Mouse (Mus musculus): ENCODE results near the gene Akap13. TPM values are rescaled to one million over a fixed set of nuclear protein-coding genes. Genes with fewer than 3 reads are reported as not detected.
A peak's percentile ranks its signal among the peaks of the same experiment; 100 is the strongest.
"Not testable (repeated sequence)": the region's sequence is repeated elsewhere in the genome, so short reads cannot be mapped to it uniquely, and the experiment has no call there.

The Akap13 gene
- polyA plus RNA-seq, 1 experiment from 2014 or later: 12.0 TPM

GRCm38 (mm10) chr7:75731951-75732350 lies 276.6 kb downstream of the Akap13 start:
- no peaks in the 10 kb centered on the region for H3K9me3 ChIP-seq (ENCODE audit: control insufficient read depth, low read length)
- 97% methylated on average over 2 of the region's 2 CpGs for WGBS

GRCm38 (mm10) chr7:75733166-75733565 lies 277.8 kb downstream of the Akap13 start:
- Histone ChIP-seq H3K9me3 (ENCODE audit: control insufficient read depth, low read length) (no peaks in the 10 kb centered on the region), H3K4me3 (replicated peaks; ENCODE audit: low read length) (no peak overlapping the region), H3K27ac (ENCODE audit: low read length) (no peak overlapping the region), H3K9ac (replicated peaks; ENCODE audit: low read depth, low read length) (no peak overlapping the region), H3K36me3 (ENCODE audit: control insufficient read depth, insufficient read depth) (peaks cover 2% of the 10 kb centered on the region), H3K27me3 (replicated peaks; ENCODE audit: control insufficient read depth, insufficient read depth, low read length) (no peaks in the 10 kb centered on the region), H3K4me2 (ENCODE audit: low read length) (no peak overlapping the region), H3K4me1 (replicated peaks; ENCODE audit: control insufficient read depth, insufficient read depth, low read length) (no peaks in the 10 kb centered on the region)
- ATAC-seq: no peak
- 89% methylated on average over 2 of the region's 2 CpGs for WGBS

More at GRCm38 (mm10) chr7:75731951-75732350, 276.6 kb downstream of the Akap13 start:
- Histone ChIP-seq H3K4me2 (ENCODE audit: low read length) (no peak overlapping the region), H3K4me3 (replicated peaks; ENCODE audit: low read length) (no peak overlapping the region), H3K27ac (ENCODE audit: low read length) (no peak overlapping the region), H3K27me3 (replicated peaks; ENCODE audit: control insufficient read depth, insufficient read depth, low read length) (no peaks in the 10 kb centered on the region), H3K36me3 (ENCODE audit: control insufficient read depth, insufficient read depth) (peaks cover 2% of the 10 kb centered on the region), H3K9ac (replicated peaks; ENCODE audit: low read depth, low read length) (no peak overlapping the region), H3K4me1 (replicated peaks; ENCODE audit: control insufficient read depth, insufficient read depth, low read length) (no peaks in the 10 kb centered on the region)
- ATAC-seq: no peak

DNA sequence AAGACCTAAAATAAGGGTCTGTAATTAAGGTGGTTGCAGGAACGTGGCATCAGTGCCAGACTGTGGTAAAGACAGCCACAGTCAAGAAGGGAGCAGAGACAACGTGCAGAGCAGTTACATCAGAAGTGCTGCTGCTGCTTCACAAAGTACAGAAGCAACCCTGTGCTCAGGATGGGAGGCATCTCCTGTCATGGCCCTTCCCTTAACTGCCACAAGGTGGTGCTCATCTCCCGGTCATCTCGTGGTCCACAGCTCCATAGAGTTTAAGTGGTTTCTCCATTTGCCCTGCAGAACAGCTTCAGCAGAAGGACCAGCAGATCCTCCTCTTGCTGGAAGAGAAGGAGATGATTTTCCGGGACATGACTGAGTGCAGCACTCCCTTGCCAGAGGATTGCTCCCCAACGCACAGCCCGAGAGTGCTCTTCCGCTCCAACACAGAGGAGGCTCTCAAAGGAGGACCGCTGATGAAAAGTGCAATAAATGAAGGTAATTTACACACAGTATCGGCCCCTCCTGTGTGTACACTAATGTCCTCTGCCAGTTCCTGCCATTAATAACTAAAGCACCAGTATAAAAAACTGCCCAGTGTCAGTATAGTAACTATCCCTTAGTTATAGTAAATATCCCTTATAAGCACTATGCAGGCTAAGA lies 283.9 kb downstream of the Akap13 start:
- 59% methylated on average over 10 of the region's 10 CpGs for WGBS
- H3K36me3 ChIP-seq (ENCODE audit: control insufficient read depth, insufficient read depth): no peaks in the 10 kb centered on the region; the same call in 1 of the 2 replicates
- no peak overlapping the region for H3K27ac ChIP-seq (ENCODE audit: low read length)
- no peaks in the 10 kb centered on the region for H3K9me3 ChIP-seq (ENCODE audit: control insufficient read depth, low read length)
- no peaks in the 10 kb centered on the region for H3K27me3 ChIP-seq (replicated peaks; ENCODE audit: control insufficient read depth, insufficient read depth, low read length)
- H3K4me3 ChIP-seq (replicated peaks; ENCODE audit: low read length): no peak overlapping the region
- no peak overlapping the region for H3K4me2 ChIP-seq (ENCODE audit: low read length)
- no peak overlapping the region for H3K9ac ChIP-seq (replicated peaks; ENCODE audit: low read depth, low read length)
- peak; percentile 95 for ATAC-seq
- H3K4me1 ChIP-seq (replicated peaks; ENCODE audit: control insufficient read depth, insufficient read depth, low read length): no peaks in the 10 kb centered on the region

GRCm38 (mm10) chr7:75744528-75744927 lies 289.2 kb downstream of the Akap13 start:
- Histone ChIP-seq H3K4me3 (replicated peaks; ENCODE audit: low read length) (no peak overlapping the region), H3K4me2 (ENCODE audit: low read length) (no peak overlapping the region), H3K4me1 (replicated peaks; ENCODE audit: control insufficient read depth, insufficient read depth, low read length) (no peaks in the 10 kb centered on the region), H3K9me3 (ENCODE audit: control insufficient read depth, low read length) (no peaks in the 10 kb centered on the region), H3K27me3 (replicated peaks; ENCODE audit: control insufficient read depth, insufficient read depth, low read length) (no peaks in the 10 kb centered on the region), H3K27ac (ENCODE audit: low read length) (no peak overlapping the region), H3K36me3 (ENCODE audit: control insufficient read depth, insufficient read depth) (no peaks in the 10 kb centered on the region), H3K9ac (replicated peaks; ENCODE audit: low read depth, low read length) (no peak overlapping the region)
- 72% methylated on average over 2 of the region's 2 CpGs for WGBS
- no peak for ATAC-seq

DNA sequence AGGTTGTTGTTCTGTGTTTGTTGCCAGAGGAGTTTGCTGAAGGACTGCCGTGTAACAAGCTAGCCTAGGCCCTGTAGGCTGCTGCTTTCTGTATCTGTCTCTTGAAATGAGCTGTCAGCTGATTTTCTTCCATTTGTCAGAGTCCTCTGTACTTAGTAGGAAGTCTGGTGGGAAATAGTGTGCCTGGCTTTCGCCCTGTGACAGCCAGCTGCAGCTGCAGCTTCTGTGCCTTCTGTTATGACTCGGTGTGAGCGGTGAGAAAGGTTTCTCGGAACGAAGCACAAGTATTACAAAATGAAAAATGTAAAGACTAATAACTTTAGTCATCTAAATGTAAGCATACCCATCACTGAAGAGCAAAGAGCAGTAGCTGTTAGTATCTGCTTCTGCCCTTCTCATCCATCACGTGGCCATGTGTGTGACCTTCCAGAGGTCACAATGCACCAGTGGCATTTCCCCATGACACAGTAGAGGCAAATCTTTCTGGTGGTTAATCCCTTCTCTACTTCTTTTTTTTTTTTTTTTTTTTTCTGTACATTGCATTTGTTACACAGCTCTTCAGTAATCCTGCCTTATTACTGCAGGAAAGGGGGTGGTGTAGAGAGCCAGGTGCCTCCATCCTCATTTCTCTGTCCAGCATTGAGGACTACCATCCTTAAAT lies 289.8 kb downstream of the Akap13 start:
- Histone ChIP-seq H3K9ac (replicated peaks; ENCODE audit: low read depth, low read length) (no peak overlapping the region), H3K9me3 (ENCODE audit: control insufficient read depth, low read length) (no peaks in the 10 kb centered on the region), H3K4me2 (ENCODE audit: low read length) (no peak overlapping the region), H3K27ac (ENCODE audit: low read length) (no peak overlapping the region), H3K27me3 (replicated peaks; ENCODE audit: control insufficient read depth, insufficient read depth, low read length) (no peaks in the 10 kb centered on the region), H3K4me1 (replicated peaks; ENCODE audit: control insufficient read depth, insufficient read depth, low read length) (no peaks in the 10 kb centered on the region), H3K4me3 (replicated peaks; ENCODE audit: low read length) (no peak overlapping the region), H3K36me3 (ENCODE audit: control insufficient read depth, insufficient read depth) (no peaks in the 10 kb centered on the region)
- WGBS: 75% methylated on average over 7 of the region's 7 CpGs
- ATAC-seq: no peak

- not testable (repeated sequence) for H3K27ac ChIP-seq (ENCODE audit: low read length); H3K9me3 ChIP-seq (ENCODE audit: control insufficient read depth, low read length); H3K4me2 ChIP-seq (ENCODE audit: low read length); ATAC-seq; H3K4me1 ChIP-seq (replicated peaks; ENCODE audit: control insufficient read depth, insufficient read depth, low read length); H3K4me3 ChIP-seq (replicated peaks; ENCODE audit: low read length); H3K27me3 ChIP-seq (replicated peaks; ENCODE audit: control insufficient read depth, insufficient read depth, low read length); H3K36me3 ChIP-seq (ENCODE audit: control insufficient read depth, insufficient read depth); H3K9ac ChIP-seq (replicated peaks; ENCODE audit: low read depth, low read length)
- 52% methylated on average over 3 of the region's 3 CpGs for WGBS
These were observed 290.6 kb downstream of the Akap13 start for GRCm38 (mm10) chr7:75745969-75746368.

- 87% methylated on average over 9 of the region's 9 CpGs for WGBS
- Histone ChIP-seq H3K4me1 (replicated peaks; ENCODE audit: control insufficient read depth, insufficient read depth, low read length) (peaks cover 6% of the 10 kb centered on the region; the same call in 1 of the 2 replicates), H3K9ac (replicated peaks; ENCODE audit: low read depth, low read length) (no peak overlapping the region), H3K36me3 (ENCODE audit: control insufficient read depth, insufficient read depth) (no peaks in the 10 kb centered on the region), H3K4me2 (ENCODE audit: low read length) (no peak overlapping the region), H3K27me3 (replicated peaks; ENCODE audit: control insufficient read depth, insufficient read depth, low read length) (no peaks in the 10 kb centered on the region), H3K4me3 (replicated peaks; ENCODE audit: low read length) (no peak overlapping the region), H3K27ac (ENCODE audit: low read length) (no peak overlapping the region), H3K9me3 (ENCODE audit: control insufficient read depth, low read length) (no peaks in the 10 kb centered on the region)
- no peak for ATAC-seq
These were observed 295.2 kb downstream of the Akap13 start for GRCm38 (mm10) chr7:75750581-75750980.

- Histone ChIP-seq H3K27ac (ENCODE audit: low read length) (no peak overlapping the region), H3K9ac (replicated peaks; ENCODE audit: low read depth, low read length) (no peak overlapping the region), H3K4me1 (replicated peaks; ENCODE audit: control insufficient read depth, insufficient read depth, low read length) (peaks cover 11% of the 10 kb centered on the region; the same call in 1 of the 2 replicates), H3K27me3 (replicated peaks; ENCODE audit: control insufficient read depth, insufficient read depth, low read length) (no peaks in the 10 kb centered on the region), H3K4me3 (replicated peaks; ENCODE audit: low read length) (no peak overlapping the region), H3K9me3 (ENCODE audit: control insufficient read depth, low read length) (no peaks in the 10 kb centered on the region), H3K36me3 (ENCODE audit: control insufficient read depth, insufficient read depth) (no peaks in the 10 kb centered on the region), H3K4me2 (ENCODE audit: low read length) (no peak overlapping the region)
- WGBS: 90% methylated on average over 14 of the region's 14 CpGs
- ATAC-seq: no peak
These were observed 295.9 kb downstream of the Akap13 start for GRCm38 (mm10) chr7:75751161-75751803.

- no peak overlapping the region for H3K9ac ChIP-seq (replicated peaks; ENCODE audit: low read depth, low read length)
- no peak overlapping the region for H3K4me2 ChIP-seq (ENCODE audit: low read length)
- 57% methylated on average over 22 of the region's 22 CpGs for WGBS
These were observed 297.3 kb downstream of the Akap13 start for GRCm38 (mm10) chr7:75752442-75753191.

More at GRCm38 (mm10) chr7:75752442-75753191, 297.3 kb downstream of the Akap13 start:
- no peaks in the 10 kb centered on the region for H3K36me3 ChIP-seq (ENCODE audit: control insufficient read depth, insufficient read depth)
- no peak overlapping the region for H3K27ac ChIP-seq (ENCODE audit: low read length)
- peaks cover 11% of the 10 kb centered on the region; the same call in 1 of the 2 replicates for H3K4me1 ChIP-seq (replicated peaks; ENCODE audit: control insufficient read depth, insufficient read depth, low read length)
- H3K27me3 ChIP-seq (replicated peaks; ENCODE audit: control insufficient read depth, insufficient read depth, low read length): no peaks in the 10 kb centered on the region
- H3K4me3 ChIP-seq (replicated peaks; ENCODE audit: low read length): no peak overlapping the region
- no peaks in the 10 kb centered on the region for H3K9me3 ChIP-seq (ENCODE audit: control insufficient read depth, low read length)
- ATAC-seq: no peak
